In the genomic region with DNA sequence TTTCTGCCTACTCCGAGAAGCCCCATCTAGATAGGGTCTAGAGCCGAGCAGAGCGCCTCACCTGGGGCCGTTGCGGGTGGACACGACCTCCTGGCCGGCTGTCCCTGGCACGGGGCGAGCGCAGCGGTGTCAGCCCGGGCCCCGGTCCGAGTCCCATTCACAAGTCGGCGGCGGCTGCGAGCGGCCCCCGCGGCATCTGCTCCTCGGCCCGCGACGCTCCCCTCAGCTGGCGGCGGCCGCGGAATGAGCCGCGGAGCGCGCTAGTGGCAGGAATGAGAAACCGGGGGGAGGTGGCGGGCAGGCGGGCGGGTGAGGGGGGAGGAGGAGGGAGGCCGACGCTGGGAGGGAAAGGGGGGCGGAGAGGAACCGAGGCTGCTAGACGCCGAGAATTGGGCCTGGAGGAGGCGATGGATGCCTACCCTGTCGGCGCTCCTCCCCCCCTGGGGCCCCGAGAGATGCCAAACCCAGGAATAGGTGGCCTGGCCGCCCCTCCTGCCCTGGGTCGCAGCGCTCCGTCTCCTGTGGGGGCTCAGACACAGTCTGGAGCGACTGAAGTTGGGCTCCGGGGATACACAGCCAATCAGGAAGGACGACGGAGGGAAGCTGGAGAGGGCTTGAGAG, we compare ENCODE assay signal across 8 mouse cellular contexts. TPM values are rescaled to one million over a fixed set of nuclear protein-coding genes. Genes with fewer than 3 reads are reported as not detected.
DNase-seq lines count a peak whose midpoint lies in the region; ATAC-seq and TF ChIP-seq lines count a peak whose summit lies in the region.

No protein-coding gene starts in this region.

- H3K36me3 ChIP-seq in ES-Bruce4 (ENCODE audit: control insufficient read depth, insufficient read depth, low read length, poor library complexity, severe bottlenecking) = no peaks in the 10 kb centered on the region
- H3K36me3 ChIP-seq in hindbrain, embryonic 16.5 days (ENCODE audit: control insufficient read depth, insufficient read depth, low read length) = no peaks in the 10 kb centered on the region

- peak overlapping the region; percentile 50 for H3K4me3 ChIP-seq in ES-Bruce4 (ENCODE audit: low read depth, low read length)
- peak overlapping the region; percentile 87 for H3K4me3 ChIP-seq in hindbrain, embryonic 16.5 days (ENCODE audit: low read length)
- peak overlapping the region; percentile 83 for H3K4me3 ChIP-seq in left cerebral cortex, adult 2 months

- H3K27me3 ChIP-seq in ES-Bruce4 (ENCODE audit: control insufficient read depth, insufficient read depth, low read length, poor library complexity, severe bottlenecking) = peaks cover 39% of the 10 kb centered on the region
- H3K27me3 ChIP-seq in hindbrain, embryonic 16.5 days (replicated peaks; ENCODE audit: control insufficient read depth, insufficient read depth, low read length) = no peaks in the 10 kb centered on the region

- H3K9me3 ChIP-seq in ES-Bruce4 (replicated peaks; ENCODE audit: control insufficient read depth, insufficient read depth, low read length, poor library complexity, severe bottlenecking) = no peaks in the 10 kb centered on the region
- no peaks in the 10 kb centered on the region for H3K9me3 ChIP-seq in hindbrain, embryonic 16.5 days (ENCODE audit: control insufficient read depth, low read length)

- no peak for TF ChIP-seq POLR2A in ES-Bruce4 (IDR thresholded peaks at IDR 0.05; ENCODE audit: insufficient read depth, low read length)
- peak; percentile 68; the same call in 1 of the 2 replicates for TF ChIP-seq POLR2A in brain, embryonic 14.5 days (IDR thresholded peaks at IDR 0.05; ENCODE audit: borderline replicate concordance, extremely low read depth, insufficient read depth, insufficient read length, poor library complexity, severe bottlenecking)

- no peak for TF ChIP-seq EP300 in ES-Bruce4 (IDR thresholded peaks at IDR 0.05; ENCODE audit: insufficient read depth, low read depth, low read length)

- no peak for TF ChIP-seq CTCF in ES-Bruce4 (IDR thresholded peaks at IDR 0.05; ENCODE audit: low read depth, low read length)
- TF ChIP-seq CTCF in brain, embryonic 14.5 days (IDR thresholded peaks at IDR 0.05; ENCODE audit: borderline replicate concordance, extremely low read depth, insufficient read depth, insufficient read length) = peak; percentile 19; the same call in 1 of the 2 replicates
- peak; percentile 16 for TF ChIP-seq CTCF in left cerebral cortex, adult 2 months (IDR thresholded peaks at IDR 0.05)

- DNase-seq in brain, embryonic 14.5 days (ENCODE audit: low read depth) = peak; percentile 89
- DNase-seq in frontal cortex, postnatal 14 days (ENCODE audit: low spot score in 2 of 2) = peak; percentile 52 to 66
- DNase-seq in left cerebral cortex, adult 2 months (ENCODE audit: extremely low spot score in 1 of 2, low spot score in 2 of 2) = peak; percentile 73 to 74
- DNase-seq in lung, postnatal 36 days = peak; percentile 45
- peak; percentile 56 to 71 for DNase-seq in right cerebral cortex, postnatal 36 days (ENCODE audit: low spot score in 2 of 2)
- DNase-seq in thymus, postnatal 0 days (ENCODE audit: low spot score) = no peak

- ATAC-seq in hindbrain, embryonic 16.5 days = peak; percentile 83

- intact Hi-C loops in left cerebral cortex, adult 2 months (cut with DNase I) = loop anchor here (2.0 to 10.0 kb wide), 11 partner anchors 98 to 1930 kb away; no protein-coding TSS in a partner anchor

- H3K27ac ChIP-seq in ES-Bruce4 (ENCODE audit: insufficient read depth, low read length) = no peak overlapping the region
- peak overlapping the region; percentile 94 for H3K27ac ChIP-seq in hindbrain, embryonic 16.5 days (ENCODE audit: low read depth, low read length)
- H3K27ac ChIP-seq in left cerebral cortex, adult 2 months = peak overlapping the region; percentile 93

- H3K4me1 ChIP-seq in ES-Bruce4 (ENCODE audit: control insufficient read depth, insufficient read depth, low read length) = no peaks in the 10 kb centered on the region
- peaks cover 10% of the 10 kb centered on the region for H3K4me1 ChIP-seq in hindbrain, embryonic 16.5 days (ENCODE audit: control insufficient read depth, insufficient read depth, low read depth, low read length)

- peak overlapping the region; percentile 83 for H3K4me2 ChIP-seq in hindbrain, embryonic 16.5 days (ENCODE audit: low read length)

- WGBS in hindbrain, embryonic 16.5 days = 1% methylated on average over 43 of the region's 55 CpGs

- H3K9ac ChIP-seq in ES-Bruce4 (ENCODE audit: low read depth, poor library complexity, severe bottlenecking) = peak overlapping the region; percentile 23
- peak overlapping the region; percentile 95 for H3K9ac ChIP-seq in hindbrain, embryonic 16.5 days (ENCODE audit: low read depth, low read length)

RNA-seq across cellular contexts. Expression of a gene that starts 0.5 kb away (rescaled TPM):
- 0.84 and 1.1 TPM in 2 replicates for polyA plus RNA-seq in ES-Bruce4 (2011; ENCODE audit: insufficient read depth, insufficient read length, low read depth, missing spikeins)
- polyA plus RNA-seq in brain, embryonic 14.5 days (2012; rRNA removed) = 39.7 and 54.7 TPM in 2 replicates
- 37.9 and 45.3 TPM in 2 replicates for polyA plus RNA-seq in hindbrain, embryonic 16.5 days (2015; fragmentation: Nextera tagmentation; extraction: Ambion mirVana)
- 10 to 100 TPM; 49.9 to 54.9 TPM for total RNA-seq in left cerebral cortex, adult 2 months (2021)
- polyA plus RNA-seq in thymus, postnatal 0 days (2015; fragmentation: Nextera tagmentation; extraction: Ambion mirVana) = 2.6 and 3.0 TPM in 2 replicates
